Mouse (Mus musculus) intestine, postnatal 0 days (tissue): ENCODE measurements around the gene Celf2. TPM values are rescaled to one million over a fixed set of nuclear protein-coding genes. Genes with fewer than 3 reads are reported as not detected.

Experiments used
- ATAC-seq: fragments of 200-750 bp; cut with Nextera tagmentation; 2 replicates; pipeline ENCODE4 v1.8.0; 2017; ENCODE audit warnings: mild to moderate bottlenecking, moderate TSS enrichment, moderate library complexity
- H3K27ac ChIP-seq: fragments of 300-500 bp; sonication (generic); 2 replicates; pipeline ENCODE4 v1.5.1; 2014; ENCODE audit warnings: mild to moderate bottlenecking, low read depth, low read length, moderate library complexity
- H3K27me3 ChIP-seq: fragments of 300-500 bp; sonication (generic); replicated peaks from 2 replicates; pipeline ENCODE4 v1.6.1; 2014; ENCODE audit warnings: low read length, mixed read lengths; ENCODE audit not compliant: control insufficient read depth, insufficient read depth
- H3K36me3 ChIP-seq: fragments of 300-500 bp; sonication (generic); 2 replicates; pipeline ENCODE4 v1.6.1; 2014; ENCODE audit warnings: mild to moderate bottlenecking, moderate library complexity; ENCODE audit not compliant: control insufficient read depth, insufficient read depth
- H3K4me1 ChIP-seq: fragments of 300-500 bp; sonication (generic); replicated peaks from 2 replicates; pipeline ENCODE4 v1.6.1; 2014; ENCODE audit warnings: antibody characterized with exemption, low read length, mixed read lengths; ENCODE audit not compliant: control insufficient read depth, insufficient read depth
- H3K4me2 ChIP-seq: fragments of 300-500 bp; sonication (generic); replicated peaks from 2 replicates; pipeline ENCODE4 v1.6.1; 2014; ENCODE audit warnings: low read depth, mild to moderate bottlenecking, moderate library complexity
- H3K4me3 ChIP-seq: fragments of 300-500 bp; sonication (generic); 2 replicates; pipeline ENCODE4 v1.5.1; 2014; ENCODE audit warnings: low read depth, low read length
- H3K9ac ChIP-seq: fragments of 300-500 bp; sonication (generic); 2 replicates; pipeline ENCODE4 v1.6.1; 2014; ENCODE audit warnings: mild to moderate bottlenecking, low read depth, low read length
- H3K9me3 ChIP-seq: fragments of 300-500 bp; sonication (generic); 2 replicates; pipeline ENCODE4 v1.6.1; 2016; ENCODE audit warnings: mixed run types; ENCODE audit not compliant: control insufficient read depth
- CTCF ChIP-seq: sonication (generic); IDR thresholded peaks from 2 replicates; pipeline ENCODE4 v1.5.1; 2016; ENCODE audit warnings: low read depth, mild to moderate bottlenecking, control low read depth, antibody characterized with exemption, moderate library complexity
- WGBS: fragments of 180-500 bp; shearing (Covaris S2); extraction: QIAGEN DNeasy Blood & Tissue Kit; methylation state at CpG from one replicate; pipeline ENCODE4 v1.1.7; 2014; 5-methylcytosine and 5-hydroxymethylcytosine counted together
- polyA plus RNA-seq: library from polyadenylated mRNA; unstranded; fragments of >200 nt; fragmentation: Nextera tagmentation; extraction: Ambion mirVana; gene quantifications from 2 replicates; pipeline ENCODE4 v1.2.1, GENCODE M21; 2015

The Celf2 gene
- polyA plus RNA-seq, 1 experiment from 2014 or later, result 16.8 TPM

- no peaks in the 10 kb centered on the region for H3K27me3 ChIP-seq
- peak; percentile 93 for ATAC-seq
- H3K4me3 ChIP-seq, result no peak overlapping the region
- H3K4me2 ChIP-seq, result no peak overlapping the region
- H3K27ac ChIP-seq, result no peak overlapping the region; the same call in 1 of the 2 replicates
- H3K4me1 ChIP-seq, result peaks cover 5% of the 10 kb centered on the region; the same call in 1 of the 2 replicates
- no peak overlapping the region for H3K9ac ChIP-seq
- no peaks in the 10 kb centered on the region for H3K36me3 ChIP-seq
- H3K9me3 ChIP-seq, result no peaks in the 10 kb centered on the region
- 11% methylated on average over 4 of the region's 4 CpGs for WGBS
- TF ChIP-seq CTCF, result peak; percentile 24; the same call in 1 of the 2 replicates
Measured at GRCm38 (mm10) chr2:7245958-7246774, 263.2 kb downstream of the Celf2 start.

GRCm38 (mm10) chr2:7242139-7242538, 267.2 kb downstream of the Celf2 start:
- Histone ChIP-seq H3K27me3 (no peaks in the 10 kb centered on the region), H3K9ac (no peak overlapping the region)

DNA sequence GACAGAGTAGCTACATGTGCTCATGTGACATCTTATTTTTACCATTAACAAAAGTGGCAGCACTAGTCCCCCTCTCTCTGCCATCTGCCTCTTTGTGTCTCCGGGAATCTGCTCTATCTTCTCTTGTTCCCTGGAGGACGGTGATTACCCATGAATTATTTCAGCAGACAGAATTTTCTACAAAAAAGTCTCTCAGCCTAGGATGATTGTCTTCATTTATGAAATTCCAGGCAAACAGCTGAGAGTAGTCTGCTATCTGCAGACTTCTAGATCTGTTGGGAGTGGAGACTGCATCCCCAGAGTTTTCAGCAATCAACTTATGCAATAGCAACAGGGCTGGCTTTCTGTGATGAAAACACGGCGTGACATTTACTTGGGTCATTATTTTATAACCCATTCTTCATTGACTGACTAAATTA, 267.8 kb downstream of the Celf2 start:
- Histone ChIP-seq H3K27me3 (no peaks in the 10 kb centered on the region), H3K4me3 (no peak overlapping the region), H3K9ac (no peak overlapping the region), H3K36me3 (no peaks in the 10 kb centered on the region), H3K4me1 (peaks cover 2% of the 10 kb centered on the region; the same call in 1 of the 2 replicates), H3K4me2 (no peak overlapping the region), H3K9me3 (no peaks in the 10 kb centered on the region), H3K27ac (no peak overlapping the region)
- ATAC-seq, result no peak
- no peak for TF ChIP-seq CTCF
- WGBS, result 55% methylated on average over 4 of the region's 4 CpGs

More at GRCm38 (mm10) chr2:7242139-7242538, 267.2 kb downstream of the Celf2 start:
- Histone ChIP-seq H3K36me3 (no peaks in the 10 kb centered on the region), H3K27ac (no peak overlapping the region), H3K4me1 (peaks cover 5% of the 10 kb centered on the region; the same call in 1 of the 2 replicates), H3K9me3 (no peaks in the 10 kb centered on the region), H3K4me2 (no peak overlapping the region), H3K4me3 (no peak overlapping the region)
- ATAC-seq, result no peak
- WGBS, result 27% methylated on average over 1 of the region's 1 CpGs
- TF ChIP-seq CTCF, result no peak

- Histone ChIP-seq H3K27ac (no peak overlapping the region), H3K9ac (no peak overlapping the region), H3K9me3 (no peaks in the 10 kb centered on the region), H3K4me3 (no peak overlapping the region), H3K4me2 (no peak overlapping the region), H3K4me1 (no peaks in the 10 kb centered on the region), H3K27me3 (no peaks in the 10 kb centered on the region), H3K36me3 (no peaks in the 10 kb centered on the region)
- 34% methylated on average over 4 of the region's 4 CpGs for WGBS
- peak; percentile 13; the same call in 1 of the 2 replicates for TF ChIP-seq CTCF
- ATAC-seq, result peak; percentile 51; the same call in 1 of the 2 replicates
Measured at GRCm38 (mm10) chr2:7237283-7237682, 272.1 kb downstream of the Celf2 start.

DNA sequence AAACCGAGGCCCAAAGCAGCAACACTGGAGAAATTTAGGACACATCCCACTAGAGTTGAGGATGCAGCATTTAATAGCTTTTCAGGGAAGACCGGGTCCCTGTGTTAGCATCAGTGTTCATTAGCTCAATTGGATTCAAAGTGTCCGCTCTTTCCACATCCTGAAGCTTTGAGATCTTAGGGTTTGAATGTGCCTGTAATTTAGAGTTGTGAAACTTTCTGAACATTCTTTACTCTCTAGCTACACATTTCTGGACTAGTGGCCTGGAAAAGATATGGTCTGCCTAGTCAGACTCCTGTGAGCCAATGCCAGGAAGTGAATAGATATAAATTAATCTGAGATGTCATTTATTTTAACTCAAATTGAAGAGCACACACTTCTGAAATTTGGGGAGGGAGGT, 272.9 kb downstream of the Celf2 start:
- no peaks in the 10 kb centered on the region for H3K27me3 ChIP-seq
- H3K36me3 ChIP-seq, result no peaks in the 10 kb centered on the region
- no peaks in the 10 kb centered on the region for H3K4me1 ChIP-seq
- no peak overlapping the region for H3K9ac ChIP-seq
- H3K4me2 ChIP-seq, result no peak overlapping the region
- H3K9me3 ChIP-seq, result no peaks in the 10 kb centered on the region
- ATAC-seq, result no peak
- WGBS, result 92% methylated on average over 3 of the region's 3 CpGs
- no peak for TF ChIP-seq CTCF
- no peak overlapping the region for H3K27ac ChIP-seq
- no peak overlapping the region for H3K4me3 ChIP-seq

- TF ChIP-seq CTCF, result no peak
Measured at GRCm38 (mm10) chr2:7235059-7235741, 274.2 kb downstream of the Celf2 start.

More at GRCm38 (mm10) chr2:7235059-7235741, 274.2 kb downstream of the Celf2 start:
- Histone ChIP-seq H3K9ac (no peak overlapping the region), H3K4me3 (no peak overlapping the region), H3K9me3 (no peaks in the 10 kb centered on the region), H3K36me3 (no peaks in the 10 kb centered on the region), H3K27me3 (no peaks in the 10 kb centered on the region), H3K4me2 (no peak overlapping the region), H3K27ac (no peak overlapping the region), H3K4me1 (no peaks in the 10 kb centered on the region)
- no peak for ATAC-seq
- WGBS, result 90% methylated on average over 4 of the region's 4 CpGs
